Mouse (Mus musculus) hindbrain, embryonic 16.5 days (tissue): ENCODE measurements around the gene Hcrtr1. TPM values are rescaled to one million over a fixed set of nuclear protein-coding genes. Genes with fewer than 3 reads are reported as not detected.

Experiments used
- ATAC-seq: fragments of 200-750 bp; cut with Nextera tagmentation; 2 replicates; pipeline ENCODE4 v1.8.0; 2017; ENCODE audit warnings: moderate TSS enrichment, moderate library complexity
- H3K27ac ChIP-seq: fragments of 300-500 bp; sonication (generic); 2 replicates; pipeline ENCODE4 v1.5.1; 2014; ENCODE audit warnings: low read depth, mild to moderate bottlenecking, control low read depth, low read length, moderate library complexity
- H3K27me3 ChIP-seq: fragments of 300-500 bp; sonication (generic); replicated peaks from 2 replicates; pipeline ENCODE4 v1.6.1; 2014; ENCODE audit warnings: low read length; ENCODE audit not compliant: control insufficient read depth, insufficient read depth
- H3K36me3 ChIP-seq: fragments of 300-500 bp; sonication (generic); 2 replicates; pipeline ENCODE4 v1.6.1; 2014; ENCODE audit warnings: mild to moderate bottlenecking, low read length, moderate library complexity, mixed read lengths; ENCODE audit not compliant: control insufficient read depth, insufficient read depth
- H3K4me1 ChIP-seq: fragments of 300-500 bp; sonication (generic); 2 replicates; pipeline ENCODE4 v1.6.1; 2014; ENCODE audit warnings: low read depth, low read length; ENCODE audit not compliant: control insufficient read depth, insufficient read depth
- H3K4me2 ChIP-seq: fragments of 300-500 bp; sonication (generic); 2 replicates; pipeline ENCODE4 v1.6.1; 2014; ENCODE audit warnings: mild to moderate bottlenecking, low read length, control low read depth, moderate library complexity
- H3K4me3 ChIP-seq: fragments of 300-500 bp; sonication (generic); 2 replicates; pipeline ENCODE4 v1.5.1; 2014; ENCODE audit warnings: mild to moderate bottlenecking, low read length, control low read depth, moderate library complexity
- H3K9ac ChIP-seq: fragments of 300-500 bp; sonication (generic); 2 replicates; pipeline ENCODE4 v1.6.1; 2014; ENCODE audit warnings: low read depth, mild to moderate bottlenecking, control low read depth, low read length, moderate library complexity
- H3K9me3 ChIP-seq: fragments of 300-500 bp; sonication (generic); 2 replicates; pipeline ENCODE4 v1.6.1; 2014; ENCODE audit warnings: mild to moderate bottlenecking, low read length, moderate library complexity; ENCODE audit not compliant: control insufficient read depth
- WGBS: fragments of 180-500 bp; shearing (Covaris S2); extraction: QIAGEN DNeasy Blood & Tissue Kit; methylation state at CpG from one replicate; pipeline ENCODE4 v1.1.7; 2014; 5-methylcytosine and 5-hydroxymethylcytosine counted together
- polyA plus RNA-seq: library from polyadenylated mRNA; unstranded; fragments of >200 nt; fragmentation: Nextera tagmentation; extraction: Ambion mirVana; gene quantifications from 2 replicates; pipeline ENCODE4 v1.2.1, GENCODE M21; 2015

Gene Hcrtr1
- 5.7 and 8.6 TPM in 2 replicates for polyA plus RNA-seq

DNA sequence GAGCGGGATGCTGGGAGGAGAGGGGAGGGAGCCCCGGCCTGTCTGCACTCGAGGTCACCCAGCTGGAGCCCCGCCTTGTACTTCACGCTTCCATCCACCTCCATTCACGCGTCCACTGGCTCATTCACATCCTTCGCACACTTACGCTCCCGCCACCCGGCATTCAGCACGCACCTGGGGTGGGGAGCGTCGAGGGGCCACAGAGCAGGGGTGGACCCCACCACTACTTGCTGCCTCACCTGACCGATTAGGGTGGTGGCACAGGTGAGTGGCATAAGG is at the start of gene Hcrtr1:
Gene Hcrtr1 (minus strand): TSS at position 146 of the 279 bp plus-strand sequence.
- H3K27me3 ChIP-seq: peaks cover 9% of the 10 kb centered on the region
- no peaks in the 10 kb centered on the region for H3K36me3 ChIP-seq
- H3K9ac ChIP-seq: peak within 1 kb of the TSS; percentile 68
- 0% methylated on average over 14 of the region's 15 CpGs for WGBS
- peak within 1 kb of the TSS; percentile 94 for H3K4me2 ChIP-seq
- H3K27ac ChIP-seq: no peak within 1 kb of the TSS
- peak within 1 kb of the TSS; percentile 51 for H3K4me3 ChIP-seq
- peaks cover 14% of the 10 kb centered on the region for H3K4me1 ChIP-seq
- H3K9me3 ChIP-seq: no peaks in the 10 kb centered on the region
- ATAC-seq: 0 out of 2 replicates have a peak, but pooled peaks have one; percentile 13

GRCm38 (mm10) chr4:130188806-130189297 is 49.7 kb upstream of the Hcrtr1 start:
- no peaks in the 10 kb centered on the region for H3K4me1 ChIP-seq
- peak overlapping the region; percentile 39 for H3K4me2 ChIP-seq
- 3% methylated on average over 13 of the region's 13 CpGs for WGBS
- no peak overlapping the region for H3K27ac ChIP-seq
- no peak overlapping the region for H3K9ac ChIP-seq
- no peaks in the 10 kb centered on the region for H3K36me3 ChIP-seq
- no peaks in the 10 kb centered on the region for H3K27me3 ChIP-seq
- no peaks in the 10 kb centered on the region for H3K9me3 ChIP-seq
- no peak overlapping the region for H3K4me3 ChIP-seq
- ATAC-seq: peak; percentile 83

DNA sequence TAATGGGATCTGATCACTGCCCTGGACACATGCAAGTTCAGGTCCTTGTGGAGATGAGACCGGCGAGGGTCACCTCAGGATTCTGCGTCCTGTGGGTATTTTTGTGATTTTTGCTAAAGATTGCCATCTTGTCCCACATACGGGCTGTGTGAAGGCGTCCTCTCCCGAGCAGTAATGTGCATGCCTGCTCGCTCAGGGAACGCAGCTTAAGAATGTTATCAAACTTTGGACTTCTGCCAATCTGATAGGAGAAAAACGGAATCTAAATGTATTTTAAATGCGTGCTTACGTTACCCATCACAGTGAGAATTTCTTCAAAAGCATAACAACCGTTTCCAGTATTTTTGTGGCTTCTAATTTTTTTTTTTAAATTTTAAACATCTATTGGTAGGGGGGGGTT is 47.7 kb upstream of the Hcrtr1 start:
- no peaks in the 10 kb centered on the region for H3K4me1 ChIP-seq
- H3K36me3 ChIP-seq: no peaks in the 10 kb centered on the region
- ATAC-seq: no peak
- no peaks in the 10 kb centered on the region for H3K9me3 ChIP-seq
- 80% methylated on average over 12 of the region's 12 CpGs for WGBS
- H3K27me3 ChIP-seq: no peaks in the 10 kb centered on the region
- no peak overlapping the region for H3K9ac ChIP-seq
- H3K4me3 ChIP-seq: no peak overlapping the region
- no peak overlapping the region for H3K27ac ChIP-seq
- H3K4me2 ChIP-seq: no peak overlapping the region

DNA sequence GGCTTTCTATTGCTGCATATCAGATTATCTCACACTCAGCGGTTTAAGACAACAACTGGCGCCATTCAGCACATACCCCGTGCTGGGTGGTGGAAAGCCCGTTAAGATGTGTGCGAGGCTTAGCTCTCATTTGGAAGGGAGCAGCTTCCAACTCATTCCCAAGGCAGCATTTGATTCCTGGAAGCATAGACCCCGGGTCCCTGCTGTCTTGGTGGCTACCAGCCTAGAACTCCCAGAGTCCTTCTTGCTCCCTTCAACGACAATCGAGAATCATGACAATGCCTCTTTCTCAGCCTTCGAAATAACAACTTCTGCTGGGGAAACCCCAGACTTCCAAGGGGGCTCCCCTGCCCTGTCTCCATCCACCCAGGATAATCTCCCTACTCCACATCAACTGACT is 47.3 kb upstream of the Hcrtr1 start:
- Histone ChIP-seq H3K27me3 (no peaks in the 10 kb centered on the region), H3K9me3 (no peaks in the 10 kb centered on the region), H3K27ac (no peak overlapping the region), H3K9ac (no peak overlapping the region), H3K36me3 (no peaks in the 10 kb centered on the region), H3K4me1 (no peaks in the 10 kb centered on the region), H3K4me2 (no peak overlapping the region), H3K4me3 (no peak overlapping the region)
- ATAC-seq: no peak
- WGBS: 75% methylated on average over 9 of the region's 9 CpGs

DNA sequence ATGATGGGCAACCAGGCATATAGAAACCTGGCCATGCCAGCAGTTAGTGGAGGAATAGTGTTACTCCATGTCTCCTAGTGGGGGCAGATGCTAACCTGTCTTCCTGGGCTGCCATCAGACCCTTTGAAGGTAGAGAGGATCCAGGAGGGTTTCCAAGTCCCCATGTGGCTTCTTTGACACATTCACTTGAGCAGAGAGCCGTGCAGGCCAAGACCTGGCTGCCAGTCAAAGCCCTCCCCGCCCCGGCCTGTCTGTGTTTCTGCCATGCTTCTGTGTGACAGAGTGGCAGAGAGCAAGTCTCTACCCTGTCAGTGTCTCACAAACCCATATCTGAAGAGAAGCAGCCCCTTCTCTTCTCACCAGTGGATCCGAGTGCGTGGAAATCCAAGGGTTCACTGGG is 44.7 kb upstream of the Hcrtr1 start:
- Histone ChIP-seq H3K4me2 (no peak overlapping the region), H3K36me3 (no peaks in the 10 kb centered on the region), H3K4me3 (no peak overlapping the region), H3K9ac (no peak overlapping the region), H3K27ac (no peak overlapping the region), H3K9me3 (no peaks in the 10 kb centered on the region), H3K4me1 (no peaks in the 10 kb centered on the region), H3K27me3 (no peaks in the 10 kb centered on the region)
- 86% methylated on average over 5 of the region's 5 CpGs for WGBS
- ATAC-seq: no peak

DNA sequence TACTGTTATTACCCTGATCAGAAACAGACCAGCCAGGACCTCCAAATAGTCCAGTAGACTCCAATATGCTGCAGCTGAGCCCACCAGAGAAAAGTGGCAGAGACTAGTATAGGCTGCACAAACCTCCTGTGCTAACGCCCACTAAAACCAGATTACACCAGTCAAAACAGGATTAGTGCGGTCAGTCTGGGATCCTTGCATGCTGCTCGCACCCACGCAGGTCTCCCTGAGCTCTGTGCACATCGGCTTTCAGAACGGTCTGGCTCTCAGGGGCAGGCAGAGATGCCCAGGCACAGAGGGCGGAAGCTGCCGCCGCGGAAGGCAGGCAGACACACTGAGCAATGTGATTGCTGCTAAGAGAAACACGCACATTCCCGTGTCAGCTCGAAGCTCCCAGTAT is 43.9 kb upstream of the Hcrtr1 start:
- H3K9me3 ChIP-seq: no peaks in the 10 kb centered on the region
- H3K36me3 ChIP-seq: no peaks in the 10 kb centered on the region
- H3K27me3 ChIP-seq: no peaks in the 10 kb centered on the region
- H3K4me1 ChIP-seq: no peaks in the 10 kb centered on the region
- H3K9ac ChIP-seq: no peak overlapping the region
- ATAC-seq: no peak
- H3K4me2 ChIP-seq: no peak overlapping the region
- no peak overlapping the region for H3K27ac ChIP-seq
- no peak overlapping the region for H3K4me3 ChIP-seq
- 78% methylated on average over 13 of the region's 13 CpGs for WGBS

- Histone ChIP-seq H3K27ac (no peak overlapping the region), H3K4me1 (no peaks in the 10 kb centered on the region), H3K4me3 (no peak overlapping the region), H3K9me3 (no peaks in the 10 kb centered on the region), H3K9ac (no peak overlapping the region), H3K27me3 (no peaks in the 10 kb centered on the region), H3K36me3 (no peaks in the 10 kb centered on the region), H3K4me2 (no peak overlapping the region)
- 77% methylated on average over 4 of the region's 4 CpGs for WGBS
- ATAC-seq: no peak
Measured at GRCm38 (mm10) chr4:130181886-130182285, 42.7 kb upstream of the Hcrtr1 start.

- Histone ChIP-seq H3K9ac (no peak overlapping the region), H3K4me2 (no peak overlapping the region), H3K9me3 (no peaks in the 10 kb centered on the region), H3K4me1 (no peaks in the 10 kb centered on the region), H3K27me3 (no peaks in the 10 kb centered on the region), H3K27ac (no peak overlapping the region), H3K4me3 (no peak overlapping the region), H3K36me3 (no peaks in the 10 kb centered on the region)
- 68% methylated on average over 7 of the region's 7 CpGs for WGBS
- no peak for ATAC-seq
Measured at GRCm38 (mm10) chr4:130180909-130181602, 41.9 kb upstream of the Hcrtr1 start.

- Histone ChIP-seq H3K36me3 (no peaks in the 10 kb centered on the region), H3K9ac (no peak overlapping the region), H3K27me3 (peaks cover under 1% of the 10 kb centered on the region; the same call in 1 of the 2 replicates), H3K4me2 (no peak overlapping the region), H3K4me1 (peaks cover 7% of the 10 kb centered on the region), H3K9me3 (no peaks in the 10 kb centered on the region), H3K4me3 (no peak overlapping the region), H3K27ac (no peak overlapping the region)
- WGBS: 92% methylated on average over 3 of the region's 3 CpGs
- no peak for ATAC-seq
Measured at GRCm38 (mm10) chr4:130179876-130180275, 40.7 kb upstream of the Hcrtr1 start.
